Mouse (Mus musculus) lung, embryonic 14.5 days (tissue): ENCODE measurements around the gene Zdhhc9. TPM values are rescaled to one million over a fixed set of nuclear protein-coding genes. Genes with fewer than 3 reads are reported as not detected.

Experiments
- ATAC-seq: fragments of 200-750 bp; cut with Nextera tagmentation; 2 replicates; pipeline ENCODE4 v1.8.0; 2017; ENCODE audit warnings: mild to moderate bottlenecking, moderate TSS enrichment, moderate library complexity; ENCODE audit not compliant: insufficient read depth
- DNase-seq: peaks from one replicate; pipeline ENCODE4 v3.0.0-alpha.2; 2015
- H3K27ac ChIP-seq: fragments of 300-500 bp; sonication (generic); 2 replicates; pipeline ENCODE4 v1.5.1; 2014; ENCODE audit warnings: low read depth, mild to moderate bottlenecking, moderate library complexity
- H3K27me3 ChIP-seq: fragments of 300-500 bp; sonication (generic); 2 replicates; pipeline ENCODE4 v1.6.1; 2014; ENCODE audit warnings: low read length, control low read depth; ENCODE audit not compliant: insufficient read depth
- H3K36me3 ChIP-seq: fragments of 300-500 bp; sonication (generic); 2 replicates; pipeline ENCODE4 v1.6.1; 2014; ENCODE audit warnings: control low read depth; ENCODE audit not compliant: insufficient read depth
- H3K4me1 ChIP-seq: fragments of 300-500 bp; sonication (generic); 2 replicates; pipeline ENCODE4 v1.6.1; 2014; ENCODE audit warnings: antibody characterized with exemption, control low read depth; ENCODE audit not compliant: insufficient read depth
- H3K4me2 ChIP-seq: fragments of 300-500 bp; sonication (generic); 2 replicates; pipeline ENCODE4 v1.6.1; 2014; ENCODE audit warnings: mild to moderate bottlenecking
- H3K4me3 ChIP-seq: fragments of 300-500 bp; sonication (generic); 2 replicates; pipeline ENCODE4 v1.5.1; 2014; ENCODE audit warnings: low read depth, low read length
- H3K9ac ChIP-seq: fragments of 300-500 bp; sonication (generic); 2 replicates; pipeline ENCODE4 v1.6.1; 2014
- H3K9me3 ChIP-seq: fragments of 300-500 bp; sonication (generic); 2 replicates; pipeline ENCODE4 v1.6.1; 2016; ENCODE audit warnings: low read depth, low read length, control low read depth
- CTCF ChIP-seq: IDR thresholded peaks from 2 replicates; pipeline ENCODE4 v1.5.1; 2016; ENCODE audit warnings: antibody characterized with exemption, low read depth
- WGBS: fragments of 180-500 bp; shearing (Covaris S2); extraction: QIAGEN DNeasy Blood & Tissue Kit; methylation state at CpG from one replicate; pipeline ENCODE4 v1.1.7; 2014; 5-methylcytosine and 5-hydroxymethylcytosine counted together
- polyA plus RNA-seq: library from polyadenylated mRNA; unstranded; fragments of >200 nt; fragmentation: Nextera tagmentation; extraction: Ambion mirVana; gene quantifications from 2 replicates; pipeline ENCODE4 v1.2.1, GENCODE M21; 2014

Gene Zdhhc9
- polyA plus RNA-seq, 1 experiment from 2014 or later: 5.1 TPM

DNA sequence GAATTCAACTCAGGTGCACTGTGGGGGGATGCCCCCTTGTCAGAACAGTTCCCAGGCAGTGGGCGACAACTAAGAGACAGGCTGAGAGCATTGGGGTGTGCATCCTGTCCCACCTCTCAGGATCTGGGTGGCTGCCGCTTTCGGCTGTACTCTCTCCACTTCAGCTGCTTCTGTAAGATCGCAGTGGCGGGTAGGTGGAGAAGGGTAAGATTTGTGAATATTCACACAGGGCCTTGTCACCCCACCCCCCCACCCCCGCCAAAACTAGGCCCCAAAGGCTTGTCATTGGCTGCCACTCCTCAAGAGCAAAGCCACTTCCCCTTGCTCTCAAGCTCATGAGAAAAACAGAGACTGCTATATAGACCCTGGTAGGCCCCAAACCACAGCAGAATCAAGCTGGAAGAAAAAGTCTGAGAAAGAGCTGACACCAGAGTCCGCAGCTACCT, 60.9 kb downstream of the Zdhhc9 start:
- WGBS: 79% methylated on average over 7 of the region's 7 CpGs
- Histone ChIP-seq H3K27me3 (no peaks in the 10 kb centered on the region), H3K9me3 (no peaks in the 10 kb centered on the region), H3K27ac (no peak overlapping the region), H3K4me3 (no peak overlapping the region), H3K36me3 (no peaks in the 10 kb centered on the region), H3K4me1 (no peaks in the 10 kb centered on the region), H3K9ac (no peak overlapping the region), H3K4me2 (no peak overlapping the region)
- ATAC-seq: no peak
- TF ChIP-seq CTCF: no peak
- no peak for DNase-seq

DNA sequence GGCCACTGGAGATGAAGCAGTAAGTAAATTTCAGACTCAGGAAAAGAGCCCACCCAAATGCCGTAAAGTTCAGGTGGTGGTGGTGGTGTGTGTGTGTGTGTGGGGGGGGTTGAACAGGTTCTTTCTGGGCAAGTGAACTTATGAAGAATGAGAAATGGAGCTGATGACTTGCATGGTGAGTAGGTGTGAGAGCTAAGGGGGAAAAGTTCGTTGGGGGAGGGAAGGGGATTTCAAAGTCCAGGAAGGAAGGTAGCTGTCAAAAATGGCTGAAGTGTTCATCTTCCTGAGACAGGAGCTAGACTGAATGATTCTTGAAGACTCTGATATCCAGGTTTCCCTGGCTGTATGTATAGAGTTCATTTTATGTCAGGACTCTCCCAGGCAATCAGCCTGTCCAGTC, 61.5 kb downstream of the Zdhhc9 start:
- 66% methylated on average over 2 of the region's 2 CpGs for WGBS
- H3K36me3 ChIP-seq: no peaks in the 10 kb centered on the region
- no peaks in the 10 kb centered on the region for H3K4me1 ChIP-seq

DNA sequence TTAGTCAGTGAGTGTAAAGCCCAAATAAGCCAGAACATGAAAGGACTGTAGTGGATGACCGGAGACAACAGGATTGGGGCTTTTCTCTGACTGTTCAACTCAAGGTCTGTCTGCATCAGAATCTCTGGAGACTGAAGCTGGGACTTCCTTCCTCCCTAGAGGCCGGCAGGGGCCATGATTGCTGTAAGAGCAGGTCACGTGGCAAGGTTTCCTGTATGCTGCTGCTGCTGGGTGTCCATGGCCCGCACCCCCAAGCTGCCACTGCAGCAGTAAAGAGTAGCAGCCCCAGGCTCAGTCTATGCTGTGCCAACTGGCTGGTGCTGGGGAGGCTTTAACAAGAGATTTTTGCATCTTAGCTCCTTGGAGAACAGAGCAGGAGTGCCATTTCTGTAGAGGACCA, 62.4 kb downstream of the Zdhhc9 start, which contains the start of gene Sash3:
Sash3 (plus strand) TSS at position 175 of the 400 bp plus-strand sequence.
- Histone ChIP-seq H3K27ac (no peak within 1 kb of the TSS), H3K9ac (no peak within 1 kb of the TSS), H3K9me3 (no peaks in the 10 kb centered on the region), H3K4me1 (no peaks in the 10 kb centered on the region), H3K4me3 (no peak within 1 kb of the TSS), H3K27me3 (no peaks in the 10 kb centered on the region), H3K4me2 (no peak within 1 kb of the TSS), H3K36me3 (no peaks in the 10 kb centered on the region)
- TF ChIP-seq CTCF: no peak
- no peak for DNase-seq
- ATAC-seq: no peak
- WGBS: 77% methylated on average over 4 of the region's 4 CpGs

More for the DNA sequence above, 61.5 kb downstream of the Zdhhc9 start:
- H3K27me3 ChIP-seq: no peaks in the 10 kb centered on the region
- no peak overlapping the region for H3K9ac ChIP-seq
- TF ChIP-seq CTCF: no peak
- H3K4me3 ChIP-seq: no peak overlapping the region
- no peak overlapping the region for H3K27ac ChIP-seq
- no peak for ATAC-seq
- no peaks in the 10 kb centered on the region for H3K9me3 ChIP-seq
- DNase-seq: no peak
- H3K4me2 ChIP-seq: no peak overlapping the region

DNA sequence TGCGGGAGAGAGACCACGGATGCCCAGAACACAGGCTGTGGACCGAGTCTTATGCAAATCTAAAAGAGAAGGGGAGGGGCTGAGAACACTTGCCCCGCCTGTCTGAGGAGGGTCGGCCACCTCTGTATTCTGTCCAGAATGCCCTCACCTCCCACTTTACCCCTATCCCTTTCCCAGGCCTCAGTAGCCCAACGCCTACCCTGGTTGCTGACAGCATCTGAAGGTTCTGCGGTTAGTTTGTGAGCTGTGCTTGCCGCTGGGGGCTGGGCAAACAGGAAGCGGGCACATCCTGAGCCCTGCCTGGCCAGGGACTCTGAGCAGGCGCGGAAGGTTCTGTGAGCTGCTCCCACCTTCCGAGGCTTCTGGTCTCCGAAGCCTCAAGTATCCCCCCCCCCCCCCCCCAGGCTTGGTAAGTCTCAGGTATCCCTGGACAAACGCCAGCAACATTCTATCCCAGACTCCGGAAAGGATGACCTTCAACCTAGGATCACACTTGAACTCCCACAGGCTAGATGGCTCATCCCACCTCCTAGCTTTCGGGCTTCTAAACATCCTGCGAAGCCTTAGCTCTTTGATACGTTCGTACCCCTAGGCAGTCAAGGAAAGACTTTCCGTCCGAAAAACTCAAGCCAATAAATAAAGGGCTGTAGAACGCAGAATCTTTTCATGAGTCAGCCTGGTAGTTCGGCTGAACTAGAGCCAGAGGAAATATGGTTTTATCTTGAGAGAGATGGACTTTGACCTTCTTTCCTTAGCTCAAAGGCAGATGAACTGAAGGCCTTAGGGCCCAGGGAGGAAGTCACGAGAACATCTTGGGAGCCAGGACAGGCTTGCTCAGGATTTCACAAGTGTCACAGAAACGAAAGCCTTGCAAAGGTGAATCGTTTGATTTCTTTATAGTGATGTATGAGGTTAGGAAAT, 65.0 kb downstream of the Zdhhc9 start:
- peak overlapping the region; percentile 50 for H3K4me2 ChIP-seq
- H3K4me3 ChIP-seq: peak overlapping the region; percentile 19; the same call in 1 of the 2 replicates
- H3K9me3 ChIP-seq: no peaks in the 10 kb centered on the region
- H3K36me3 ChIP-seq: no peaks in the 10 kb centered on the region
- H3K27ac ChIP-seq: no peak overlapping the region
- WGBS: 34% methylated on average over 25 of the region's 26 CpGs
- no peak for TF ChIP-seq CTCF
- peak; percentile 59; the same call in 1 of the 2 replicates for ATAC-seq
- DNase-seq: peak; percentile 47
- no peak overlapping the region for H3K9ac ChIP-seq
- no peaks in the 10 kb centered on the region; the same call in 1 of the 2 replicates for H3K4me1 ChIP-seq
- H3K27me3 ChIP-seq: no peaks in the 10 kb centered on the region

DNA sequence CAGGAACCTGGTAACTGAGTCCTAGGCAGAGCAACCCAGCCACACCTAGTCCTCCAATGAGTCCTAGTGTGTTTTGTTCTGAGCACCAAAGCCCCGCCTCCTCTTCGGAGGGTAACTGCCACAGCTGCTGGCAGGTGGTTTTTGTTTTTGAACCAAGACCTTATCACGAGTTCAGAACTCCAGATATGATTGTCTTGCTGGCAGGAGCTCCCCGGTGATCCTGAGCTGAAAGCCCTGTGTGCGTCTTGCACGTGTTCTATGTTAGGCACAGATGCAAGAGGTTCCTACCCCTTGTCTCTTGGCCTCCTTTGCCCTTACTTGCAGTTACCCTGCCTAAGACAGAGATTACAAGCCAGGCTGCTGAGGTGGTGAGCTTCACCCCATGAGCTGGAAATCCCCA, 67.2 kb downstream of the Zdhhc9 start:
- WGBS: 65% methylated on average over 6 of the region's 6 CpGs
- no peak overlapping the region for H3K27ac ChIP-seq
- ATAC-seq: no peak

DNA sequence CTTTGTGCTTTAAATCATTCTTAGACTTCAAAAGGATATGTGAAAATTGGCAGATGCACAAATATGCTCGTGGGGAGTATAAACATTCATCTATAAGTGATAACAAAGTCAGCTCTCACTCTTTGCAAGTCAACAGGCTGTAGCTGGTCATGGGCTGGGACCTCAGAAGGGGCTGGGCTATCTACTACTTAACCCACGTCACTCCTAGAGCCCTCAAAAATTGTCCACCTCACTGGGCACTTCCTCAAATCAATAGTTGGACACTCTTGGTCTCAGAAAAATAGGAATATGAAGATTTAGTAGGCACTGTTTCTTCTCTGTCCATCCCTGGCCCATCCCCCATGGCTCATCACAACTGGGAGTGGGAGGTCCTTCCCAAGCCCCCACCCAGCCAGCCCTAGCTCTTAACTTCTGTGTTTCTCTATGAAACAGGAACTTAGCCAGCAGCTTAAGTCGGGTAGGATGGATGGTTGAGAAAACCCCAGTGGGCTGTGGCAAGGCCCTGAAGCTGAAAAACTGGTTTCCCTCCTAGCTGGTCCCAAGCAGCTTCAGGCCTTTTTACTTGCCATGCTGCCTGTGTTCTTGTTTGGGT, 68.3 kb downstream of the Zdhhc9 start:
- no peak for TF ChIP-seq CTCF
- Histone ChIP-seq H3K9ac (no peak overlapping the region), H3K27ac (no peak overlapping the region; the same call in 1 of the 2 replicates), H3K4me1 (no peaks in the 10 kb centered on the region; the same call in 1 of the 2 replicates), H3K4me3 (no peak overlapping the region), H3K9me3 (no peaks in the 10 kb centered on the region), H3K27me3 (no peaks in the 10 kb centered on the region), H3K36me3 (no peaks in the 10 kb centered on the region), H3K4me2 (no peak overlapping the region)
- peak; percentile 49; the same call in 1 of the 2 replicates for ATAC-seq
- WGBS: 27% methylated on average over 3 of the region's 3 CpGs
- DNase-seq: peak; percentile 30

More for the DNA sequence above, 67.2 kb downstream of the Zdhhc9 start:
- Histone ChIP-seq H3K36me3 (no peaks in the 10 kb centered on the region), H3K4me2 (no peak overlapping the region), H3K4me3 (no peak overlapping the region), H3K27me3 (no peaks in the 10 kb centered on the region), H3K9ac (no peak overlapping the region), H3K9me3 (no peaks in the 10 kb centered on the region), H3K4me1 (no peaks in the 10 kb centered on the region; the same call in 1 of the 2 replicates)
- no peak for TF ChIP-seq CTCF
- DNase-seq: no peak
